Mouse (Mus musculus): Measurements from ENCODE around the gene Actr10. TPM values are rescaled to one million over a fixed set of nuclear protein-coding genes. Genes with fewer than 3 reads are reported as not detected.

Gene Actr10
- 100 to 1,000 TPM; 165 to 176 TPM for total RNA-seq (2021)

DNA sequence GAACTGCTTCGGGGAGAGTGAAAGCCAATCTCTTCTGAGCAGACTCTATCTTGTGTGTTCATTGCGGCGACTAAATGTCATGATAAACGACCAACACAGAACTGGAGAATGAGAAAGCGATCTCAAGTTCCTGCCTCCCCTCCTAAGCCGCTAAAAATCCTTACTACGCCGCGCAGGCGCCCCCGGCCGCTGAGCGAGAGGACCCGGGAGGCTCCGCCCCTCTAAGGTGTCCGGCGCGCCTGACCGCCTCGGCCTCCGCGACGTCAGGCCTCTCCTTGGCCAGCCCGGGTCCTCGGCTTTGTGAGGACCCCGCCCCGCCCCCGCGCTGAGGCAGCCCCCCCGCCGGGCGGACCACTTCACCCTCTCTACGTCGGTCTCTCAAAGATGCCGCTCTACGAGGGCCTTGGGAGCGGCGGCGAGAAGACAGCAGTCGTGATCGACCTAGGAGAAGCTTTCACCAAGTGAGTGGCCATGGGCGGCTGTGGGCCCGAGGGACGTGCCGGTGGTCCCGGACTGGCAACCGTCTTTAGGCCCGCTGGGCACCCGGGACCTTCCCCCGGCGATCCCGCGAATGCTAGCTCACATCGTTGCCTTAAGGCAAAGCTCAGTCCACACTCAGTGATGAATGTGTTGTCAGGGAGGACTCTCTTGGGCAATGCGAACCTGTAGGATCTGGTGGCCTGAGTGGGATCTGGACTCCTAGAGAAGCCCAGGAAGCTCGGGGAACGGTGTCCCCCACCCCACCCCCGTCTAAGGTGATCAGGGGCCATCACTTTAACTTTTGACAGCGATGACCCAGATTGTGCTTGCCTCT lies at the start of gene Actr10:
Gene Actr10 (plus strand): TSS at position 287 of the 814 bp plus-strand sequence.
- peak; percentile 96 for DNase-seq

DNA sequence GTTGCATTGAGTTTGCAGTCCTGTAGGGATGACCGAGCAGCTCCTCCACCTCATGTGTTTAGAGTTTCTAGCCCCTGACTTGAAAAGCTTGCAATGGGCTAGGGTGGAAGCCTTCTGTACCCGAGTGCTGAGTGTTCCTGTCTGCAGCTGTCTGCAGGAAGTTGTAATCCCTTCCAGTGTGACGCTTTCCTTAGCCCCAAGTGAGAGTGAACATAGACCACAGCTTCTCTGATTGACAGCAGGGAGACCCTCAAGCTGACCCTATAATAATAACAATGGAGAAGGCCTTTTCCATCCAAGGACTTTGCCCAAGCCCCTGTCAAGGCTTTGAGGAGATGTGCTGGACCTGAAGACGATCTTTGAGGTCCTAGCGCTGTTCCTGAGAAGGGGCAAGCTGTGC lies 47.3 kb upstream of the Actr10 start:
- DNase-seq, result no peak

DNA sequence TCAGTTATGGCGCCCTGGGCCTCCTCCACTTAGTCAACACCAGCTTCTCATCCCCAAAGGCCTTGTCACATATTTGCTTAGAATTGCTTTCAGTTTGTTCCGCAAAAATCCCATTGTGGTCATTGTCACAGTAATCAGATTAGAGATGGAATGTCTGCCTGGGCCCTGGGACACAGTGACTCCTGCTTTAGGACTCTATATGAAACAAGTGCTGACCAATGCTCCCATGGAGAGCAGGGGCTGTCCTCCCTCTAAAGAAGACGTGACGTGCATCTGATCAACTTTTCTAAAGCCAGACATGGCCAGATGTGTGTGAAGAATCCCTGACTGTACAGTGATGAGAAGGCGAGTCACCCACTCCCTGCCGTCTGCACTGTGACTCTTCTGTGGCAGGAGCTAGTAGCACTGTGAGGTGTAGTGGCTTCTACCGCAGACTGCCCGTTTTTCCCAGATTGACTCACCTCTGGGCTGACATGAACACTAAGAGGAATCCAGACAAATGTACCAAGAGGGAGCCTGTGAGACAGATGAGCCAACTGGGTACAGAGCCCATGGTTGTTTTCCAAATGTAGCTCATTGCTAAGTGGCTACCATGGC lies 46.7 kb upstream of the Actr10 start:
- DNase-seq, result no peak

DNA sequence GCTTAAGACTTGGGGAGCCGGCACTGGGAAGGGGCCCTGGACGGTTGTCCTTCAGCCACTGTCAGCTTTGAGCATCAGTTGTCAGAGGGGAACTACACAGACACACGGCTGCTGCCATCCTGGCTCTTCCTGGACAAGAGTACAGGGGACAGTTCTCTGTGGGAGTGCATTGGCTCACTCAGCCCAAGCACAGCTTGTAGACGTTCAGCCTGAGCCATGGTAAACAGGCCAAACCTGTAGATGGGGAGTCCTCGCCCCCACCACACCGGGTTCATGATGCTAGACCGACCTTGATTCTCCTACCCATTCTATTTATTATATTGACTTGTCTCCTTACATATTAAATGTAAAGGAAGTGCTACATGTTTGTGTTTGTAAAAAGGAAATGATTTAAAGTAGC lies 42.4 kb upstream of the Actr10 start:
- DNase-seq, result no peak

DNA sequence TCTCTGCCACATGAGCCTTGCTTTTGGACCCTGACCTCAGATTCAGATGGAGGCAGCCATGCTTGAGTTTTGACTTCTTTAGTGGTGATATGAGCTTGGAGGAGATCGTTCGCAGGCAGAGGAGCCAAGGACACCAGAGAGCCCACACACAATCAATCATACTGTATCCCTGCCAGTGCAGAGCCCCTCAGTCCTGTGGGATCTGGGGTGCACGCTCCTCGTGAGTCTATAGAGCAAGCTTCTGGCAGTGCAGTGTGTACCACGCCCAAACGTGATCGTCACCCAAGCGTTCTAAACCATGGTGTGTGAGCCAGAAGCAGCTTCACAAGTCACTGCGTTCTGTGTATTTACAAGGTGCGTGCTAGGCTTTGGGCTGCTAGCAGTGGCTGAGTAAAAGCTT lies 41.6 kb upstream of the Actr10 start:
- no peak for DNase-seq

DNA sequence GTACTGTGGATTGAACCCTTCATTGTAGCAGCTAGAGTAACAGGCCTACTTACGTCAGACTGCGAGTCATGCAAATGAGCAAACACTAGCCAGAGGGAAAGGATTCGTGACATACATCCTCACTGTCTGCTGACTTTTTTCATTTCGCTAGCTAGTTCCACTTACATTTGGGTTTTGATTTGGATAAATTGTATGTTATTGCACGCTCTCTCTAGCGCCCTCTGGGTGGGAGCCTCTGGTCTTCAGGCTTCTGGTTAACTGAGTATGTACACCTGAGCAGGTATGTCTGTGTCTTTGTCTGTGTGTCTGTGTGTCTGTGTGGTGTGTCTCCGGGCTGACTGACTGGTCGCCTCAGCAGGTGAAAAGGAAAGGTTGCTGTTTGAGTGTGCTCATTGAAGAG lies 40.2 kb upstream of the Actr10 start:
- no peak for DNase-seq

DNA sequence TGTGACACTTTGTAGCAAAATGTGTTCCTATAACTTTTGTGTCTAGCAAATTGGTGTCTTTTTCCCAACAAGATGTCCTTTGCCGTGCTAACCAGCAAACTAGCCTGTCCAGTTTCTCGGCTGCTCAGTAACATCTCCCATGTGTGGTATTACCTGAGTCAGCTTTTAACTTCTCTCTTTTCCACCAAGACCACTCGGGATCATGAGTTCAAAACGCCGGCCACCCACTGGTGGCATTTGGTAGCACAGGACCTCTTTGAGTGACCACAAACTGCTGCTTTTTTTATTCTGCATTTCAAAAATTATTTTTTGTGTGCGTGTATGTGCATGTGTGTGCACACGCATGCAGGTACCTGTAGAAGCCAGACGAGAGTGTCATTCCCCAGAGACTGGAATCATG lies 39.2 kb upstream of the Actr10 start:
- DNase-seq, result peak; percentile 33

DNA sequence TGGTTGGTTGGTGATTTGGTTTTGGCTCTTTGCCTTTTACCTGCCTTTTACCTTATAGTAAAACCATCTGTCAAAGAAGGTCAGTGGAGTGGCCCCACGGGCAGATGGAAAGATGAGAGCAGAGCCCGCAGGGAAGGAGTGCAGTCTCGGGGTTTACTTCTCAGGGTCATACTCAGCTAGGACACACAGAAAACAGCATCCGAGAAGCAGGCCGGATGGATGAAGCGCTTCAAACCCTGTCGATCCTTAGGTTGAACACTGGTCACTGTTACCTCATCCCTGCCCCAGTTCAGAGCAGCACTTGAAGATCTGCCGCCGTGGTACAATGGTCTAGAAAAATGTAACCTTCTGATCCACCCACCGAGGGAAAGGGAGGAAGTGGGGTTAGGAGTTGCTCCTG lies 33.2 kb upstream of the Actr10 start:
- no peak for DNase-seq

DNA sequence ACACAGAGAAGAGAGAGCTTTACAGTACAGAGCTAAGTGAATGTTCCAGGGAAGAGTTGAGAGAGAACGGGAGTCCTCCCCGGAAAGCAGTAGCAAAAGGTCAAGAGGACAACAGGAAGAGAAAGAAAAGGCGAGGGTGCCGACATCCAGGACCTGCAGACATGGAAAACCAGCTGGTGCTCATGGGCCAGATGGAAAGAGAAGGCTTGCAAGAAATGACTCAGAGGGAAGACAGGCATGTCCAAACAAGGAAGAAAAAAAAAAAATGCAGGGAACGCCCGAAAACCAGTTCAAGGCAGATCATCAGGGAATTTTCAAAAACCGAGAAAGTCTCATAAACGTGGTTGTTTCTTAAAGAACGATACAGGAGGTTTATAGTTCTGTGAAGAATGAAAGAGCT lies 30.8 kb upstream of the Actr10 start:
- peak; percentile 38 for DNase-seq

DNA sequence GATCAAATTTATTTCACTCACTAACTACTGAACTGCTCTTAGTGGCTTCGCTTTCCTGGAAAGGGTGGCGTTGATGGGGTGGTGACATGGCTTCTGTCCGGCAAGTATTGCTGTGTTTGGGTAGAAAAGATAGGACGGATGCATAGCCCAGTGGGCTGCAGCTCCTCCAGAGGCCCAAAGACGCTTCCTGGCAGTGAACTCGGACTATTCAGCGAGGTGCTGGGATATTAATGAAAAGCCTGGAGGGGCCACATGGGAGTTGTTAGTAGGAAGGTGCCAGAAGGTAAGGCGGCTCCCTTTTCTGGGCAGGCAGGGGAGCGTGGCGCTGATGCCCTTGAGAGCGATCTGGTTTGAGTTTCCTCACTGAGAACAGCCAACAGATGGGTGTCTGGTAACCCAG lies 30.0 kb upstream of the Actr10 start:
- no peak for DNase-seq

DNA sequence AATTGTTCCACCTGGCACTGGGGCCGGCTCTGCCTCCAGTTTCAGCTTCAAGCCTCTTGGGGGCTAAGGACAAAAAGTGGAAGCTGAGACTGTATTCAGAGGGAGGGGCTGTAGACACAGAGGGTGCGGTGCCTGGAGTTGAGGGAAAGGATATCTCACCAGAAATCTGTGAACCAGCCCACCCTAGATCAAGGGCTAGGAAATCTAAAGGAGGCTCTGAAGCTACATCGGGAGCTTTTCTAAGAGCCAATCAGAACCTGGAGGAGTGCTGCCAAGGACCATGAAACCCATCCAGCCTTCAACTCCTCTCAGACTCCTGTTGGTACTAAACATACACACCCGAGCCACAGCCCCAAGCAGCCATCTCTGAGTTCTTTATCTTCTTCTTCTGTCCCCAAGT lies 29.6 kb upstream of the Actr10 start:
- no peak for DNase-seq

DNA sequence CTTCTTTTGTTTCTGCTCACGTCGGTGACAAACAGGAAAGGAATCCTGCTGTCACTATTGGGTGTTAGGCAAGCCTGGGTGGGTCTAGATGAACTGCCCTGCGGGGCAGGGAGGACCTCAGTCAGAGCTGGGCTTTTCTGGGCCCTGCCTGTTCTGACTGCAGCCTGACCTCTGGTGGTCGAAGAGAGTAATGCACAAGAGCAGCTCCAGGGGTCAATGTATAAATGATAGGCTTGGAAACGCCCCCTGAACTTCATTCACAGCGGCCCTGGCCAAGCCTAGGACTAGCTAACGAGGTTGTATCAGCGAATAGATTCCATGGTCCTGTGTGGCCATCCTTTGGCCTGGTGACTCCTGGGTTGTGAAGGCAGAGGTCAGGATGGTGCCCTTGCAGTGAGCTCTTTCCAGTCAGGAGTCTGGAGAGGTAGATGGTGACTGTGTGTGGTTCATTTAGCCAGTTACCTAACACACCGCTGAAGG lies 27.4 kb upstream of the Actr10 start:
- DNase-seq, result peak; percentile 92

DNA sequence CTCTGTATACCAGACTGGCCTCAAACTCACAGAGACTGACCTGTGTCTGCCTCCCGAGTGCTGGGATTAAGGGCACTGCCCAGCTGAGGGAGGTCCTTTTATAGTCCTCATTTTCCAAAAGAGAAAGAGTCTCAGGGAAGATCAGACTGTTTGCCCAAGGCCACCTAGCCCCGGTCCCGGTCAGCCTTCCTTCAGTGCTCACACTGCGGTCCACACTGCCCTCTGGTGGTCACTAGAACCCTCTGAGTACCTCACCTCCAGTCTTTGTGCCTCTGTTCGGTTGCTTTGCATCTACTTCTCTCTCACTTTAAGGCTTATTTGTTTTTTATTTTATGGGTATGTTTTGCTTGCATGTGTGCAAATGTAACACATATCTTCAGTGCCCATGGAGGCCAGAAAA lies 26.6 kb upstream of the Actr10 start:
- peak; percentile 90 for DNase-seq

DNA sequence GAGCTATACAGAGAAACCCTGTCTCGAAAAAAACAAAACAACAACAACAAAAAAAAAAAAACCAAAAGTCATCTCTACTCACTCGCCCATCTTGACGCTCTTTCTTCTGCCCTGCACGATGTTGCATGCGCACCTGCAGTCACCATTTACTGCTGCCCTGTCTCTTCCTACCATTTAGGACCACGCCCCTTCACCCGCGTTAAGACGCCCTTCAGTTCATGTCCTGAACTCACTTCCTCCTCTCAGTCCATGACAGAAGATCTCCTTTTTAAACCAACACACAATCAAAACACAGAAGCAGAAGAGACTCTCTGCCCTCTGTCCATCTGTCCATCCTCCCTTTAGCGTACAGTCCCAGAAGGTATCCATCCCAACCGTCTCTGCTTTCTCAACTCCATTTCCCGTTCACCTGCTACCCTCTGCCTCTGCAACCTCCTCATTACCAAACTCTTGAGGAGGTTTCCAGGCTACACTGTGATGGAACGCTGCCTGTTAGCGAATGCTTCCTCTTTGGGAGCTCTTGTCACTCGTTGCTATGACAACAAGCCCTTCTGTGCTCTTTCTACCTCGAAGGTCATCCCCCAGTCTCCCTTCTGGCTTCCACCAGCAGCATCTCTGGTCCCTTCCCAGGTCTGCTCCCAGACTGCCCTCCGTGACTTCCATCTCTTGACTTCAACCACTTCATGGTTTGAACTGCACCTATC lies 25.8 kb upstream of the Actr10 start:
- no peak for DNase-seq

DNA sequence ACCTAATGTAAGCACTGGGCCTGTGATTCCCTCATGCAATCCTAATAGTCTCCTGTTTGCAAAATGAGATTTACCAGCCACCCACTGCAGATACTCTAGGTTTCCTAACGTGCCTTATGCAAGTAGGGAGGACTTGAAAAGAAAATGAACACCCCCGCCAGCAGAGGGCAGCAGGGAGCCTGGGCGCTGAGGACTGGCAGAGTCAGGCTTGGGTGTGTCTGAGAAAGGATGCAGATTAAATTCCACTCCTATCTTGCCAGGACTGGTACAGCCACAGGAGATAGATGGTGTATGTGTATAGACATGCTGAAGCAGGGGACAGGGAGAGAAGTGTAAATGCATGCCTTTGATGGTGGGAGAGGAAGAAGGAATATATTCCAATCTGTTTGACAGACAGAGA lies 24.2 kb upstream of the Actr10 start:
- DNase-seq, result peak; percentile 74

DNA sequence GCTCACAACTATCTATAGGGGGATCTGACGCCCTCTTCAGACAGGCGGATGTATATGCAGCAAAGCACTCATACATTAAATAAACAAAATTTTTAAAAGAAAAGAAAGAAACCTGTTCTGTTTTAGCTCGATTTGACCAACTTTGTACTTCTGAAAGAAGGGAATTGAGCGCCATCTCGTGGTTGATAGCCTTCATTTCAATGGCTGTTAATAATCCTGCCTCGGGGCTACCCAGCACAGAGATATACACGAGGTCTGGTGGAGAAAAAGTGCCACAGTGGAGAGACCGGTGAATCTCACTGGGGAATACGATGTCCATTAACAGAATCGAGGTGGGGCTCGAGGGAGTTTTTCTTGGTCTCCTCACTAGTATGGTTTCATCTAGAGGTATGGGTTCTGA lies 23.3 kb upstream of the Actr10 start:
- peak; percentile 58 for DNase-seq

DNA sequence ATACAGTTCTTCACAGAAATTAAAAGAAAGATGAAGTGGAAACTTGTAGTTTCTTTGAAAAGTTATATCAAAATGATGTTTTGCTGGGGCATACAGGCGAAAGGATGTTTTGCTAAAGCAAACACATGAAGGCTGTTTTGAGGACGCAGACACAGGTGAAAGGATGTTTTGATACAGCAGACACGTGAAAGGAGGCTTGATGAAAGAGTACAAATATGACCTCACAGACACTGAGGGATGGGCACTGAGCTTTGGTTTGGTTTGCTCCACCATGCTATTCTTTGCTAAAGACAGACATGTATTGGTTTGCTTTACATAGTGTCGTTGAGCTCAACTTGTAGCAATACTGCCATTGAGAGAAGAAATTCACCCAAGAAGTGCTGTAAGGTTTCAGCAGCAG lies 7.9 kb upstream of the Actr10 start:
- DNase-seq, result no peak

DNA sequence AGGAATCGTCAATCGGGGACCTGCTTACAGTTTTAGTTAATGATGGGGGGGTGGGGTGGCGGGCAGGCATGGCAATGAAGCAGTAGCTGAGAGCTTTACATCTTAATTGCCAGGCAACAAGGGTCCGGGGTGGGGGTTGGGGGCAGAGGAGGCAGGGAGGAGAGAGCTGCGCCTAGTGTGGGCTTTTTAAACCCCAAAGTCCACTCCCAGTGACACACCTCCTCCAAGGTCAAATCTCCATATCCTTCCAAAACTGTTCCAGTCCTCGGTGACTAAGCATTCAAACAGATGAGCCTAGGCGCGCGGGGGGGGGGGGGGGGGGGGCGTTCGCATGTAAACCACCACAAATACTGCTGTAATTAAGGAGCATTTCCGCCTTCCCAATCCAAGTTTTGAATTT lies 507 bp upstream of the Actr10 start:
- DNase-seq, result peak; percentile 12

DNA sequence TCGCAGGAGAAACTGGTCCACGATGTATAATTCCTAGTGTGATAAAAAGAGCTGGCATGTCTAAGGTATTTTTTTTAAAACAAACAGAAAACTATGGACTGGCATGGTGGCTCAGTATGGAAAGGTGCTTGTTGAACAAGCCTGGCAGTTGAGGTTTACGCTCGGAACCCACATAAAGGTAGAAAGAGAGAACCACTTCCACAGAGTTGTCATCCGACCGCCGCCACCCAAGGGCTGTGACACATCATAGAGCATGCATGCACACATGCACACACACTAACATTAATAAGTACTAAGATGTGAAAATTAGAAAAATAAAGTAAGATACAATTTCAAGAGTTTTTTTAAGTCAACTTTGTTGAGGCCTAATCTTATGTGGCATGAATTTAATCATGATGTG lies 3.1 kb downstream of the Actr10 start:
- no peak for DNase-seq

DNA sequence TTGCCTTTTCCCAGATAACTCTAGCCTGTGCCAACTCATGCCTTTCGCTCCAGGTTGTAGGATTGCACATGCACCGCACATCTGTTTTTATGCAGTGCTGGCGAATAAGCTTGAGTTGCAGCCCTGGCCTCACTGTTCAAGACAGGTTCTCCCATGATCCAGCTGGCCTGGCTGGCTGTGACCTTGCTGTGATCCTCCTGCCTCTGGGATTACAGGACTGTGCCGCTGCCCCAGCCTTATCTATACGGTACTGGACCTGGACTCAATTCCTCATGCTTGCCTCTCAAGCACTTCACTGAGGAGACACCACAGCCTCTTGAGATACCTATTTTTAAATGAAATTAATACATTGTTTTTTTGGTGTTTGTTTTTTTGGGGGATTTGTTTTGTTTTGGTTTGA lies 6.5 kb downstream of the Actr10 start:
- DNase-seq, result peak; percentile 16

DNA sequence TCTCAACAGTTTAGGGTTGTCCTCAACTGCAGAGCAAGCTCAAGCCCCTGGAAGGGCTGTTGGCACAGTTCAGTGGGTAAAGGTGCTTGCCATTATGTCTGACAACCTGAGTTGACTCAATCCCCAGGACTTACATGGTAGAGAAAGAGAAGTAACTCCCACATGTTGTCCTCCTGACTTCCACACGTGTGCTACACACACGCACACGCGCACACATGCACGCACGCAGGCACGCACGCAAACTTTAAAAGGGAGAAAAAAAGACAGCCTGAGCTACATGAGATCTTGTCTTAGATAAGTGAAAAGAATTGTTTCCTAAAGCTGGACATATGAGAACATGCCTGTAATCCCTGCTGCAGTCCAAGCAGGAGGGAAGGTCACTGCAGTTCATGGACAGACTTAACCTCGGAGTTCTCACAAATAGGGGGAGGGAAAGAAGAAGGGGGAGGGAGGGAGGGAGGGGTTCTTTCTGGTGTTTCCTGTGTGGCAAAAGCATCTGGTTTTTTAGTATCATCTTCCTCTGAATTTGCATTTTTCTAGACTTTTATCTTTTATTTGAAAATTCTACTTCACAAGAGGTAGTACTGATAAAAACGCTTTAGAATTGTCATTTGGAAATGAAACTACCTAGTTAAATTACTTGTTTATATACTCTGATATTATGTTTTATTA lies 9.1 kb downstream of the Actr10 start:
- no peak for DNase-seq

DNA sequence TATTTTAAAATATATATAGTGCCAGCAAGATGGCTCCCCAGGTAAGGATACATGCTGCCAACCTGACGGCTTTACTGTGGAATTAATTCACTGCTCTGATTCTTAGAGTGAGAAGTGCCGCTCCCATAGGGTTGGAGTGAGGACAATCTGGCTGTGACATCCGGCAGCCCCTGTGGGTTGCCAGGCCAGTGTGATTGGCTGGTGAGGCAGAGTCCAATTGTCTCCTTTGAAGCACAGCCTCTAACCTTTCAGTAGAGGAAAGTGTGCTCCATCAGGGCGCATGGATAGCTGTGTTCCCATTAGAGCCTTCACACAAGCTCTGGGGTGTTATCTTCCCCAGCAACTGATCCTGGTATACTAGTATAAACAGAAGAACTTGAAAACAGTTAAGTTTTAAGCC lies 21.0 kb downstream of the Actr10 start:
- DNase-seq, result no peak

DNA sequence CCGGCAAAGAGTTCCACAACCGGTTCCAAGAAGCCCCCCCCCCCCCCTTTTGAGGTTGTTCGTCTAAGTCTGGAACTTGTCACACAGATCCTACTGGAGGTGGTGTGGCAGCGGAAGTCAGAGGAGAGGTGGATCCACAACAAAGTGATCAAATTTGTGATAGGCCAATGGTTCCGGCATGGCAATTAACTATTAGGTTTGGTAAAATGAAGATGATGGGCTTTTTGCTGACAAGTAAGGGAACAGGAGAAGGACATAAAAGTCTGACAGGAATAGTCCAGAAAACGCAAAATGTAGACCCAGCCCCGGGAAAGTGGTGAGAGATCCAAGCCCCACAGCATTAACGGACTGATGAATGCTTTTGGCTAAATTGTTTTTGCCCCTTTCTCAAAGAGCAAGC lies 29.9 kb downstream of the Actr10 start:
- DNase-seq, result peak; percentile 15

Data from heart, postnatal 4 days (tissue).